Mouse (Mus musculus): ENCODE measurements around the gene Gm29609. TPM values are rescaled to one million over a fixed set of nuclear protein-coding genes. Genes with fewer than 3 reads are reported as not detected.

Gene Gm29609
- polyA plus RNA-seq (2015; fragmentation: Nextera tagmentation; extraction: Ambion mirVana) = 0.81 and 1.0 TPM in 2 replicates

GRCm38 (mm10) chr5:31179766-31180630, at the start of gene Gm29609, which contains the start of gene Gtf3c2:
TSS of gene Gm29609 (minus strand) at chr5:31179911.
TSS of gene Gtf3c2 (minus strand) at chr5:31180144.

GRCm38 (mm10) chr5:31220448-31221303, 41.0 kb upstream of the Gm29609 start, which contains the start of gene Ppm1g:
TSS of gene Ppm1g (minus strand) at chr5:31220687.

GRCm38 (mm10) chr5:31201742-31202590, 22.3 kb upstream of the Gm29609 start, which contains the start of gene Zfp513:
TSS of gene Zfp513 (minus strand) at chr5:31202303.

GRCm38 (mm10) chr5:31192939-31193630, 13.4 kb upstream of the Gm29609 start, which contains the start of the genes Snx17 and Eif2b4:
TSS of gene Snx17 (plus strand) at chr5:31193227.
TSS of gene Eif2b4 (minus strand) at chr5:31193430.

GRCm38 (mm10) chr5:31154152-31154553, 25.6 kb downstream of the Gm29609 start, which contains the start of gene Mpv17:
TSS of gene Mpv17 (minus strand) at chr5:31154251.

GRCm38 (mm10) chr5:31138241-31138967, 41.3 kb downstream of the Gm29609 start, which contains the start of gene Ucn:
TSS of gene Ucn (minus strand) at chr5:31138829.

GRCm38 (mm10) chr5:31116354-31116753, 63.4 kb downstream of the Gm29609 start, which contains the start of gene Trim54:
TSS of gene Trim54 (plus strand) at chr5:31116712.

GRCm38 (mm10) chr5:31108000-31108490, 71.7 kb downstream of the Gm29609 start, which contains the start of gene Slc30a3:
TSS of gene Slc30a3 (minus strand) at chr5:31108237.

GRCm38 (mm10) chr5:31105814-31106335, 73.8 kb downstream of the Gm29609 start, which contains the start of gene Dnajc5g:
TSS of gene Dnajc5g (plus strand) at chr5:31106285.

Other genes with a start within 250 kb of the Gm29609 start
- 0.46 and 0.78 TPM in 2 replicates for gene Cgref1, start 234.3 kb downstream of the Gm29609 start, polyA plus RNA-seq (2015; fragmentation: Nextera tagmentation; extraction: Ambion mirVana)
- gene Preb, start 219.6 kb downstream of the Gm29609 start, polyA plus RNA-seq (2015; fragmentation: Nextera tagmentation; extraction: Ambion mirVana) = 80.8 and 94.5 TPM in 2 replicates
- 0.67 and 0.78 TPM in 2 replicates for gene Tcf23, start 211.2 kb downstream of the Gm29609 start, polyA plus RNA-seq (2015; fragmentation: Nextera tagmentation; extraction: Ambion mirVana)
- 82.7 and 102 TPM in 2 replicates for gene Atraid, start 131.6 kb downstream of the Gm29609 start, polyA plus RNA-seq (2015; fragmentation: Nextera tagmentation; extraction: Ambion mirVana)
- gene Slc5a6, start 131.0 kb downstream of the Gm29609 start, polyA plus RNA-seq (2015; fragmentation: Nextera tagmentation; extraction: Ambion mirVana) = 2.3 and 3.0 TPM in 2 replicates
- gene Cad, start 125.1 kb downstream of the Gm29609 start, polyA plus RNA-seq (2015; fragmentation: Nextera tagmentation; extraction: Ambion mirVana) = 13.9 and 14.0 TPM in 2 replicates
- gene Dnajc5g, start 73.6 kb downstream of the Gm29609 start, polyA plus RNA-seq (2015; fragmentation: Nextera tagmentation; extraction: Ambion mirVana) = not detected in 2 replicates
- gene Slc30a3, start 71.7 kb downstream of the Gm29609 start, polyA plus RNA-seq (2015; fragmentation: Nextera tagmentation; extraction: Ambion mirVana) = not detected in 2 replicates
- not detected in 2 replicates for gene Trim54, start 63.2 kb downstream of the Gm29609 start, polyA plus RNA-seq (2015; fragmentation: Nextera tagmentation; extraction: Ambion mirVana)
- not detected in 2 replicates for gene Ucn, start 41.1 kb downstream of the Gm29609 start, polyA plus RNA-seq (2015; fragmentation: Nextera tagmentation; extraction: Ambion mirVana)
- gene Mpv17, start 25.7 kb downstream of the Gm29609 start, polyA plus RNA-seq (2015; fragmentation: Nextera tagmentation; extraction: Ambion mirVana) = 18.6 and 23.3 TPM in 2 replicates
- gene Gtf3c2, start 233 bp upstream of the Gm29609 start, polyA plus RNA-seq (2015; fragmentation: Nextera tagmentation; extraction: Ambion mirVana) = 32.6 and 32.8 TPM in 2 replicates
- gene Snx17, start 13.3 kb upstream of the Gm29609 start, polyA plus RNA-seq (2015; fragmentation: Nextera tagmentation; extraction: Ambion mirVana) = 59.4 and 66.3 TPM in 2 replicates
- 50.9 and 53.3 TPM in 2 replicates for gene Eif2b4, start 13.5 kb upstream of the Gm29609 start, polyA plus RNA-seq (2015; fragmentation: Nextera tagmentation; extraction: Ambion mirVana)
- 3.3 and 3.5 TPM in 2 replicates for gene Zfp513, start 22.4 kb upstream of the Gm29609 start, polyA plus RNA-seq (2015; fragmentation: Nextera tagmentation; extraction: Ambion mirVana)
- 120 and 133 TPM in 2 replicates for gene Ppm1g, start 40.8 kb upstream of the Gm29609 start, polyA plus RNA-seq (2015; fragmentation: Nextera tagmentation; extraction: Ambion mirVana)
- 54.5 and 67.5 TPM in 2 replicates for gene Nrbp1, start 61.0 kb upstream of the Gm29609 start, polyA plus RNA-seq (2015; fragmentation: Nextera tagmentation; extraction: Ambion mirVana)
- 0.42 and 0.48 TPM in 2 replicates for gene Gm9970, start 61.3 kb upstream of the Gm29609 start, polyA plus RNA-seq (2015; fragmentation: Nextera tagmentation; extraction: Ambion mirVana)
- gene Krtcap3, start 71.8 kb upstream of the Gm29609 start, polyA plus RNA-seq (2015; fragmentation: Nextera tagmentation; extraction: Ambion mirVana) = 6.8 and 10.3 TPM in 2 replicates
- gene Ift172, start 111.2 kb upstream of the Gm29609 start, polyA plus RNA-seq (2015; fragmentation: Nextera tagmentation; extraction: Ambion mirVana) = 6.0 and 6.3 TPM in 2 replicates
- gene Fndc4, start 116.2 kb upstream of the Gm29609 start, polyA plus RNA-seq (2015; fragmentation: Nextera tagmentation; extraction: Ambion mirVana) = 6.5 and 6.7 TPM in 2 replicates
- gene Gckr, start 117.5 kb upstream of the Gm29609 start, polyA plus RNA-seq (2015; fragmentation: Nextera tagmentation; extraction: Ambion mirVana) = 0.18 TPM in 1 of 2 replicates, not detected in the other

All from spleen, postnatal 0 days (tissue).